Mouse (Mus musculus): ENCODE measurements around the gene Ccnb1.

GRCm38 (mm10) chr13:100825627-100826410 lies 39.4 kb upstream of the Ccnb1 start:
- TF ChIP-seq GATA1 (IDR thresholded peaks at IDR 0.05; ENCODE audit: low read length) (no peak), TAL1 (IDR thresholded peaks at IDR 0.05; ENCODE audit: low read length) (no peak)
